Mouse (Mus musculus) kidney, embryonic 14.5 days (tissue): ENCODE measurements around the gene Golga7b. TPM values are rescaled to one million over a fixed set of nuclear protein-coding genes. Genes with fewer than 3 reads are reported as not detected.

Source experiments
- ATAC-seq: fragments of 200-750 bp; cut with Nextera tagmentation; 2 replicates; pipeline ENCODE4 v1.8.0; 2017; ENCODE audit warnings: moderate number of reproducible peaks, mild to moderate bottlenecking, moderate TSS enrichment, moderate library complexity; ENCODE audit not compliant: low FRiP score, low TSS enrichment
- H3K27ac ChIP-seq: fragments of 300-500 bp; sonication (generic); 2 replicates; pipeline ENCODE4 v1.5.1; 2014; ENCODE audit warnings: low read depth, mild to moderate bottlenecking, low read length, moderate library complexity, mixed read lengths
- H3K27me3 ChIP-seq: fragments of 300-500 bp; sonication (generic); 2 replicates; pipeline ENCODE4 v1.6.1; 2014; ENCODE audit warnings: mild to moderate bottlenecking, low read length; ENCODE audit not compliant: control insufficient read depth, insufficient read depth
- H3K36me3 ChIP-seq: fragments of 300-500 bp; sonication (generic); 2 replicates; pipeline ENCODE4 v1.6.1; 2014; ENCODE audit warnings: low read length, mixed read lengths; ENCODE audit not compliant: control insufficient read depth, insufficient read depth
- H3K4me1 ChIP-seq: fragments of 300-500 bp; sonication (generic); 2 replicates; pipeline ENCODE4 v1.6.1; 2014; ENCODE audit warnings: low read length, mixed read lengths; ENCODE audit not compliant: control insufficient read depth, insufficient read depth
- H3K4me2 ChIP-seq: fragments of 300-500 bp; sonication (generic); replicated peaks from 2 replicates; pipeline ENCODE4 v1.6.1; 2014; ENCODE audit warnings: low read depth, mild to moderate bottlenecking, low read length
- H3K4me3 ChIP-seq: fragments of 300-500 bp; sonication (generic); 2 replicates; pipeline ENCODE4 v1.5.1; 2014; ENCODE audit warnings: mild to moderate bottlenecking, low read length
- H3K9ac ChIP-seq: fragments of 300-500 bp; sonication (generic); 2 replicates; pipeline ENCODE4 v1.6.1; 2014; ENCODE audit warnings: low read depth, mild to moderate bottlenecking, low read length, moderate library complexity
- H3K9me3 ChIP-seq: fragments of 300-500 bp; sonication (generic); 2 replicates; pipeline ENCODE4 v1.6.1; 2016; ENCODE audit warnings: low read length; ENCODE audit not compliant: control insufficient read depth
- WGBS: fragments of 180-500 bp; shearing (Covaris S2); extraction: QIAGEN DNeasy Blood & Tissue Kit; methylation state at CpG from one replicate; pipeline ENCODE4 v1.1.7; 2014; 5-methylcytosine and 5-hydroxymethylcytosine counted together
- polyA plus RNA-seq: library from polyadenylated mRNA; unstranded; fragments of >200 nt; fragmentation: Nextera tagmentation; extraction: Ambion mirVana; gene quantifications from 2 replicates; pipeline ENCODE4 v1.2.1, GENCODE M21; 2014

Golga7b gene
- polyA plus RNA-seq, 1 experiment from 2014 or later = not detected

DNA sequence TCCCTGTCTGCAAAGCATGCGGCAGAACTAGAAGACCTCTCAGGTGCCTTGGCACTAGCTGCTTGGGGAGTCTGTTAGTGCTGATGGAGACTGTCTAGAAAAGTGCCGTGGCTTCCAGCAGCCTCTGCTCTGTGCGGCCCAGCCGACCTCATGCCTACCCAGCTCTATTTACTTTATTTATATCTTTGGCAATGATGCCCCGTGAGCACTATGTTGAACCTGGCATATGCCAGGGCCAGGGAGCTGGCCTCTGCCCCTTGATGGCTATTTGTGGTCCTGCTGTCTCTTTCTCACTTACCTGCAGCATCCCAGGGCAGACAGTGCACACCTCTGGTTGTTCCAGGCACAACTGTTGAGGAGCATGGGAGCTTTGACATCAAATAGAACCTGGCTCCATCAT is 31.1 kb downstream of the Golga7b start:
- ATAC-seq = no peak

DNA sequence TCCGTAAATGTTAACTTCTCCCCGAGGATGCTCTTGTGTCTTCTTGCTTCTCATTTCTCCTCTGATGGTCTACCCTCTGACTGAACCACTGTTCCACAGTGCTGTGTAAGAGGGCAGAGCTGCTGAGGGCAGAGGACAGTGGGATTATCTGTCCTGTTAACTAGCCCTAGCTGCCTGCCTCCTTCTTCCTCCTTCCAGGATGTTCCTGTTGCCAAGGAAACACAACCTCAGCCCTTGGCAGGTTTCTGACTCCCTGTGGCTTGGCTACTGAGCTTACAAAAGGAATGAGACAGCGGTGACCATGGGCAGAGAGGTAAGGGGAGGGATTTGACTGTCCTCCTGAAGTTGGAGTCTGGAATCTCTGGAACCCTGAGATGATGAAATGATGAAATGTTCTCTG is 32.2 kb downstream of the Golga7b start:
- no peaks in the 10 kb centered on the region for H3K27me3 ChIP-seq
- no peak overlapping the region for H3K4me3 ChIP-seq
- no peaks in the 10 kb centered on the region for H3K9me3 ChIP-seq
- WGBS = 70% methylated on average over 3 of the region's 3 CpGs
- no peaks in the 10 kb centered on the region for H3K36me3 ChIP-seq
- H3K9ac ChIP-seq = no peak overlapping the region
- no peak overlapping the region for H3K27ac ChIP-seq
- ATAC-seq = no peak
- no peak overlapping the region for H3K4me2 ChIP-seq
- H3K4me1 ChIP-seq = no peaks in the 10 kb centered on the region

More for the DNA sequence above, 31.1 kb downstream of the Golga7b start:
- no peak overlapping the region for H3K4me2 ChIP-seq
- H3K9ac ChIP-seq = no peak overlapping the region
- 78% methylated on average over 5 of the region's 5 CpGs for WGBS
- H3K9me3 ChIP-seq = no peaks in the 10 kb centered on the region
- no peaks in the 10 kb centered on the region for H3K36me3 ChIP-seq
- H3K4me3 ChIP-seq = no peak overlapping the region
- H3K4me1 ChIP-seq = no peaks in the 10 kb centered on the region
- H3K27ac ChIP-seq = no peak overlapping the region
- no peaks in the 10 kb centered on the region for H3K27me3 ChIP-seq

DNA sequence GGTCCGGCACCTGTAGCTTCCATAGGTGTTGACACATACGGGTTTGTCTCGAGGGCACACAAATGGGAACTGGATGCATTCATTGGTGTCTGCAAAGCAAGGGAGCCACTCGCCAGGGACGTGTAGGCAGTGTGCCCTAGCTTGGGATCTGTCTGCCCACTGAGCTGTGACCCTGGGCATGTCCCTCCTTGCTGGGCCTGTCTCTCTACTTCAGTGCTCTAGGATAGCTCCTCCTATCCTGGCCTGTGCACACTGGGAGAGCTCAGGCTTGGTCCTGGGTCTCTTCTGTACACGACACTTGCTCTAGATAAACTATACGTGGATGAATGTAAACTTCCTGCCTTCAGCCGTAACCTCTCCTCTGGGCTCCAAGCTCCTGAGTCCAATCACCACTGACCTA is 36.8 kb downstream of the Golga7b start:
- ATAC-seq = no peak
- H3K27me3 ChIP-seq = no peaks in the 10 kb centered on the region
- WGBS = 55% methylated on average over 8 of the region's 8 CpGs
- H3K4me3 ChIP-seq = no peak overlapping the region
- no peaks in the 10 kb centered on the region for H3K9me3 ChIP-seq
- H3K36me3 ChIP-seq = no peaks in the 10 kb centered on the region
- H3K27ac ChIP-seq = no peak overlapping the region
- H3K9ac ChIP-seq = no peak overlapping the region
- no peak overlapping the region for H3K4me2 ChIP-seq
- no peaks in the 10 kb centered on the region for H3K4me1 ChIP-seq

DNA sequence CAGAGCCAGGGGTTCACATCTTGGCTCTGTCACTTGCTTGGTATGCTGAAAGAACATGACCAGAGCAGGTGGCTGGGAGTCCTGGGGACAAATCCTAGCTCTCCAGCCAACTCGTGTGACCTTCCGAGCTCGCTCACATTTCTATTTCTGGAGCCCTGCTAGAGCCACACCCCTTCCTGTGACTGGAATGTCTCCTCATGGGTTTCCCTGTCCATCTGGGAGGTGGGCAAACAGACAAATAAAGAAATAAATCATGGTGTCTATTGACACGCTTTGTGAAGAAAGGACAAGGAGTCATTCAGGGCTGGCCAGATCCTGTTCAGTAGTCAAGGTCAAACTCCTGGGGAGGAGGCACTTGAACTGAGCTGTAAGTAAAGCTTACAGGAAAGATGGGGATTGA is 41.0 kb downstream of the Golga7b start:
- H3K9ac ChIP-seq = no peak overlapping the region
- H3K4me2 ChIP-seq = no peak overlapping the region
- H3K27me3 ChIP-seq = no peaks in the 10 kb centered on the region
- H3K9me3 ChIP-seq = no peaks in the 10 kb centered on the region
- peaks cover 5% of the 10 kb centered on the region; the same call in 1 of the 2 replicates for H3K4me1 ChIP-seq
- H3K36me3 ChIP-seq = no peaks in the 10 kb centered on the region
- ATAC-seq = no peak
- no peak overlapping the region for H3K27ac ChIP-seq
- 54% methylated on average over 4 of the region's 4 CpGs for WGBS
- H3K4me3 ChIP-seq = no peak overlapping the region

DNA sequence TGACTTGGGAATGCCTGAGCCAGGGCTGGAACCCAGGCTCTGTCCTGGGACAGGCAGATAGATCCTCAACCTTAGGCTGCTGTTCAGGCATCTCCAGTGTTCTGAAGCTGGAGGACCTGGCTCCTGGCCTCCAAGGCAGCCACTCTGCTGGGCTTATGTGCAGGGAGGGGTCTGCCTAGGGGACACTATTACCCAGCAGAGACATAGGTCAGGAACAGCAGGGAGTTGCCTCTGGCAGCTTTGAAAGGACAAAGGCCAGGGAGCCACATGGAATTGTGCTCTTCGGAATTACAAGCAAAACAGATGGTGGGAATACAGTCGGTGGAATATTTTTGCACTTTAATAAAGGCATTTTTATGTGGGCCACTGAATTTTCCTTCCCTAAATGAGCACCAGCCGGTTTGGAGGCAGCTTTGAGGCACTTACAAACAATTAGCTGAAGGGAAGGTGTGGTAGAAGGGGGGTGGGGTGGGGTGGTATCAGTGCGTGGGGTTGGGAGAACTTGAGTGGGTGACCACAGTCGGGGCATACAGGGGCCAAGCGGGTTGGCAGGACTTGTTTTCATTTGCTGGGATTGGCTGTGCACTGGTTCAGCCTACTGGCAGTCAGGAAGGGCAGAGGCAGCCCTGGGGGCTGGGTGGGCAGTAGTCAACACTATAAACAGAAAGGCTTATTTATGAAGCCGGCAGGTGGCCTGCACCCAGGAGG is 43.7 kb downstream of the Golga7b start:
- no peak overlapping the region for H3K4me3 ChIP-seq
- H3K4me1 ChIP-seq = peaks cover 5% of the 10 kb centered on the region; the same call in 1 of the 2 replicates
- no peak overlapping the region for H3K4me2 ChIP-seq
- H3K9me3 ChIP-seq = no peaks in the 10 kb centered on the region
- H3K27me3 ChIP-seq = no peaks in the 10 kb centered on the region
- H3K27ac ChIP-seq = no peak overlapping the region
- H3K36me3 ChIP-seq = no peaks in the 10 kb centered on the region
- no peak for ATAC-seq
- WGBS = 32% methylated on average over 7 of the region's 7 CpGs
- no peak overlapping the region for H3K9ac ChIP-seq

DNA sequence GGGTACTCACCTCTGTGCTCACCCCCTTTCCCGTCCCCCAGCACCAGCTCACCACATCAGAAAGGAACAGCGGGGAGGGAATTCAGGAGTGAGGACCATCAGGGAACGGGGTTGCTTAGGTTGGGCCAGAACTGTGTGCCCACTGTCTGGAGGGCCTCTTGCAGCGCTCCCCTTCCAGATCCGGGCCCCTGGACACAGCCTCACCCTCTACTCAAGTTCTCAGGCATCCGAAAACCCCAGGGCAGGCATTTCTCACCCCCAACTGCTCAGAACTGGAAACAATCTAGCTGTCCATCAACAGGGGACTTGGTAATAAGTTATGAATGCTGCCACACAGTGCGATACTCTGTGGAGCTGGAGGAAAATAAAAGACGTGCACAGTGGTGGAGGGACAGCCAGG is 44.7 kb downstream of the Golga7b start:
- peaks cover 5% of the 10 kb centered on the region; the same call in 1 of the 2 replicates for H3K4me1 ChIP-seq
- WGBS = 69% methylated on average over 8 of the region's 8 CpGs

DNA sequence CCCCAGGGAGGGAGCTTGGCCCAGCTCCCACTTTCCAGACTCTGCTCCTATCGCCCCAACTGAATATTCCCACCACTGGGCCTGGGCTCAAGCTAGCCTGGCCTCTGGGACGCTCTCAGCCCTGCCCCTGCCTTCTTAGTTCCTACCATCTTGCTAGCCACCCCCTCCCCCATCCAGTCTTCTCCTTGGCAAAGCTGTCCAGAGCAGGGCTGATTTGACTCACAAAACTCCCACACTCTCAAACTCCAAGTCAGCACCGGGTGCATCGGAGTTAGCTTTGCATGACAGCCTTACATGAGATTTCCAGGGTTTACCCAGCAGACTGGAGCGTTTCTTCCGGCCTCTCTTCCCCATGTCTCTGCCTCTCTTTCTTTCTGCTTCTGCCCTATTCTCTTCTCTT is 45.8 kb downstream of the Golga7b start:
- H3K4me3 ChIP-seq = no peak overlapping the region
- no peak overlapping the region for H3K9ac ChIP-seq
- H3K4me1 ChIP-seq = peaks cover 5% of the 10 kb centered on the region; the same call in 1 of the 2 replicates
- no peak overlapping the region for H3K27ac ChIP-seq
- no peaks in the 10 kb centered on the region for H3K36me3 ChIP-seq
- no peak overlapping the region for H3K4me2 ChIP-seq
- no peak for ATAC-seq
- no peaks in the 10 kb centered on the region for H3K9me3 ChIP-seq
- WGBS = 59% methylated on average over 6 of the region's 6 CpGs
- H3K27me3 ChIP-seq = no peaks in the 10 kb centered on the region

More for the DNA sequence above, 44.7 kb downstream of the Golga7b start:
- Histone ChIP-seq H3K4me2 (no peak overlapping the region), H3K27me3 (no peaks in the 10 kb centered on the region), H3K4me3 (no peak overlapping the region), H3K9me3 (no peaks in the 10 kb centered on the region), H3K27ac (no peak overlapping the region), H3K9ac (no peak overlapping the region), H3K36me3 (no peaks in the 10 kb centered on the region)
- ATAC-seq = no peak

DNA sequence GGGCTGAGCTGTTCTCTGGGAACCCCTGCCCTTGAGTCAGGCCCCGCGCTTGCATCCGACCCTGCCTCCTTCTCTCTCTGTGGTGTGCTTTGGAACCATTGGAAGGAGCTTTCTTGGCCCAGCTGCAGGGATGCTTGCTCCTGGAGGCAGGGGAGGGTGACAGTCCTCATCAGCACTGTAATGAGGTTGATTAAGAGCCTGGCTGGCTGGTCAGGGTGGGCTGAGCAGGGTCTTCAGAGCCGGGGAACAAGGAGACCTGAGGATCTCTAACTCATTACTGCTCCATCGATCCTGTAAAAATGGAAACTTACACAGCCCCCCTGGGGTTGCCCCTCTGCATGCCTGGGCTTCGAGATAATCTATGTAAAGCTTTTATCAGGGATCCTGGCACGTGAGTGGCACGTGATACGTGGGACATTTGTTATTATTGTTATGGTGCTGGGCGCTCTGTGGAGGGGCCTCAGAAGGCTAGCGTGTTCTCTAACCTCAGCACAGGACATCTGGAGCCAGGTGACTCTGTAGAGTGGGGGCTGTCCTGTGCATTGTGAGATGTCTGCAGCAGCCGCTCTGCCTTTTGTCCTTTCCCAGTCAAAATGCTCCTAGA is 55.9 kb downstream of the Golga7b start:
- H3K4me2 ChIP-seq = no peak overlapping the region
- peaks cover 15% of the 10 kb centered on the region; the same call in 1 of the 2 replicates for H3K4me1 ChIP-seq
- no peak overlapping the region for H3K4me3 ChIP-seq
- H3K36me3 ChIP-seq = no peaks in the 10 kb centered on the region
- WGBS = 58% methylated on average over 12 of the region's 12 CpGs
- no peak overlapping the region for H3K9ac ChIP-seq
- no peaks in the 10 kb centered on the region for H3K9me3 ChIP-seq
- ATAC-seq = no peak
- no peak overlapping the region for H3K27ac ChIP-seq
- H3K27me3 ChIP-seq = no peaks in the 10 kb centered on the region

DNA sequence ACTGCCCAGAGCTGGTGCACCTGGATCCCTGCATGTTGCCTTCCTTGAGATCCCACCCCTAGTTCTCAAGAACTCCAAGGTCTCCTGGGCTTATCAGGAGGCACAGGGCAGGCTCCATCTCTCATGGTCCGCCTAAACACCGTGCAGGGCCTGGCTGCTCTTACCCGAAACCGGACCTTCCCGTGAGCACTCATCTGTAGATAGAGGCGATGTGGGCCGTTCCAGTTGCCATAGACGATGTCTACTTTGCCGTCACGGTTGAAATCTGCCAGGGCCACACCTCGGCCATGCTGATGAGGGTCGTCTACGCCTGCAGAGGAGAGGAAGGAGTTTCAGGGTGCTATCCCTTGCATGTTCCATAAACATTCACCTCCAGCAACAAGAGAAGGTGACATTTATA is 57.1 kb downstream of the Golga7b start:
- no peak overlapping the region for H3K4me2 ChIP-seq
- H3K4me3 ChIP-seq = no peak overlapping the region
- H3K27ac ChIP-seq = no peak overlapping the region
- no peak overlapping the region for H3K9ac ChIP-seq
- no peaks in the 10 kb centered on the region for H3K27me3 ChIP-seq
- no peaks in the 10 kb centered on the region for H3K36me3 ChIP-seq
- no peaks in the 10 kb centered on the region for H3K9me3 ChIP-seq
- H3K4me1 ChIP-seq = peaks cover 15% of the 10 kb centered on the region; the same call in 1 of the 2 replicates
- 43% methylated on average over 13 of the region's 13 CpGs for WGBS
- ATAC-seq = peak; percentile 73
